Mouse (Mus musculus) layer of hippocampus, adult 9-10 months (tissue): ENCODE measurements at regions not wholly inside any gene's neighbourhood (a gene's known extent, or its start where the extent isn't known, plus 50 kb on each side); places are given as distances from the start of the nearest gene placed in this dataset.

ENCODE experiments used
- DNase-seq: peaks from one replicate; pipeline ENCODE4 v3.0.0; 2022; ENCODE audit warnings: low spot score

DNA sequence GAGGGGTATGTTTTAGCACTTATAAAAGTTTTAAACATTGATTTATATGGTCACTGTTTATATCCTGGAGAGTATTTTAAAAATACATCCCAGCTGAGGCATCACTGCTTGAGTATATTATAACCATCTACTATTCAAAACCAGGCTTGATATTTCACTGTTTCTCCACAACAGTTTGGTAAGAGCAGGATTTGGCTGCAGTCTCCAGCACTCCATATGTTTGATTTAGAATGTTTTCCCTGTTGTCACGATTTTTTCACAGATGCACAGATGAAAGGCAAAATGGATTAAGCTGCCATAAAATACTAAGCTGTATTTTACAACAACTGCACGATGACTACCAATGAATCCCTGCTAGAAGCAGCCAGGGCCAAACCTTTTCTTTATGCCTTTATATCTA, 166.6 kb downstream of the Cox7b2 start:
- DNase-seq = peak; percentile 59

DNA sequence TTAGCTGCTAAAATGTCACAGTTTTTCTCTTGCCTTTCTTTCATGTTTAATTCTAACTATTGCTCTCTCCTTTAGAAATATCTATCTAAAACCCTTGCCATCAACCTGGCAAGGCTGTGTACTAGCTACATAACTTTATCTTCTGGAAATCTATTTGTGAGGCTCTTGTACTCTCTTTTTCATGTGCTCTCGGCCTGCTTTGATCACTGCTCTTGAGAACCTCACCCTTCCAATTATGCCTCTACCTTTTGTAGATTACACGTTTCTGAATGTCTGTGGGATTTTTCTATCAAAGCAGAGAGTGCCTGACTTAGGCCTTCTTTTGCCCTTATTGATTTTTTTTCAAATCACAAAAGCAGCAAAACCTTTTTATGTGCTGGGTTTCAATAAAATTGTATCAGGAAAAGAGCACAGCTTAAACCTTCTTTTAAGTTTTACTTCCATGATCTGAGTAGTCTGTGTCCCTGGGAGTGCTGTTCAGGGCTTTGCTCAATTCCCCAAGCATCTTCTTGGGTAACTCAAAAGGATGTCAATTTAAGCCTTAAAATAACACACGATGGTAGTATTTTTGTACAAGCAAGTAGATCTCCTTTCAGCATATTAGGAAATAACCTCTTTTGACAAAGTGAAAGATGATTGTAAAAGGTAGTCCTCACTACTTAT, 181.7 kb downstream of the Cox7b2 start:
- DNase-seq = no peak

DNA sequence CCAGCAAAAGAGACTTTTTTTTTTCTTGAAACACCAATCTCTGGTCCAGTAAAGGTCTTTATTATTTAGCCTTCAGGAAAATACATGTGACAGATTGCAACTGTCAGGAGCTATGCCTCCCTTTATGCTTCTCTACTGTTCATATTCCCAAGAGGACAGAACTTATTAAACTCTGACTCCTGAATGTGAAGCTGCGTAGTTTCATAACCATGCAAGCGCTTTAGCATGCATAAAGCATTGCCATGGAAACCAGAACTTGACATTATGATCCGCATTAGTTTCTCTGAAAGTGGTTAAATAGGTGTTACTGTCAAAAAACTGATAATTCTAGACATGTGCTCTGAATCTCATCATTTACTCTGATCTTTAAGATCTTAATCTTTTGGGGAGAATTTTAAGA, 206.5 kb downstream of the Cox7b2 start:
- no peak for DNase-seq

DNA sequence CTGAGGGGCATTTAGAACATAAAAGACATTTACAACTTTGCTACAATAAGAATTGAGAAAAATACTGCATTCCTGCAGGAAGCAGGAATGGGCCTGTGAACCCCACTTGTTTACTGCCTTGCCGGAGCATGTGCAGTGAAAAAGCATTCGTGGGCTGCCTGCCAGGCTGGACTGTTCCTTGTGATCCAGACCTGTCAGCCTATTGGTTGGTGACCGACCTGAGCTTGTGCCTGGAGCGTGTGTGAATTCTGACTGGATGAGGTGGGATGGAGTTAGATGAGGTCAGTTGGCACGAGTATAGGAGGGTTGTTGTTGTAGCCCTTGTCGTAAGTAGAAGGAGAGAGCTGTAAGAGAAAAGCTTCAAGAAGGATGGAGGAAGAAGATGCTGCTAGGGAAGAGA, 213.8 kb upstream of the Gabra2 start:
- no peak for DNase-seq

DNA sequence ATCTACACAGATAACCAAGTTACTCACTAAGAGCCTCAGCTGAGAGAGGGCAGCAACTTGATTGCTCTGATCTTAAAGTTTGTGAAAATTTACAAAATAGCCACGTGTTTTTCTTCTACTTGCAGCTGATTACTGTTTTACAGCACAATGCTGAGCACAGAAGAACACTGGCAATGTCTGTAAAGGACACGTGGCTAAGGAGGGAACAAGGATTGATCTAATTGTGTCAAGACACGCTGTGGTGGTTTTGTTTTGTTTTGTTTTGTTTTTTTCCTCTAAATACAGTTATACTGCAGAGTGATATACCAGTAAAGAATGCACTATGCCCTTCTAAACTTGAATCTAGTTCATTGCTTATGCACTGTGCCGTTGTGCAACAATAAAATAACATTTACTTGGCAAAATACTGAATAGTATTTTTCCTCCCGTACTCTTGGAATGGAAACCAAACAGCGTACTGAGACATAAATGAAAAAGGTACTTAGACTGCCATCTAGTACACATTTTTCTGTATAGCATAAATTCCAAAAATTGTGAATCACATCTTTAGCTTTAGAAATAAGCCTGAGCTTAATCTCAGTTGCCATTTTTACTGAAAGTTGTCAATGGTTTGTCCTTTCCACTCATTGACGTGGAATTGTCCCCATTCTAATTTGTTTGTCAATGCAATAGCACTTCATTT, 166.7 kb upstream of the Gabra2 start:
- no peak for DNase-seq

DNA sequence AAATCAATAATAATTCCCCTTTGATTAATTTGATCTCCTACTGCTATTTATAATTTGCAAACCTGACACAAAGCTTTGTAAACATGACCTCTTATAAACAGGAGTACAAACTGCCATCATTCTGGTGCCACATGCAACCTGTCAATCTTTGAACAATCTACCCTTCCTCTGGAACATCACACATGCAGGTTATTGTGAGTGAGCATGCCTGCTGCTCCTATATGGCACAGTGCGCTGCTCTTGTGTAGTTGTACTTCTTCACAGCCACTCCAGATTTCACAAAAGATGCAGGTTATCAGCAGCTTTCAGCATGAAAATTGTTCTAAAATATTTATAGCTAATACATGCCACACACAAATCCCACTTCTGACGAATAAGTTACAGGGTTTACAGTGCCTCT, 153.6 kb upstream of the Gabra2 start:
- no peak for DNase-seq

DNA sequence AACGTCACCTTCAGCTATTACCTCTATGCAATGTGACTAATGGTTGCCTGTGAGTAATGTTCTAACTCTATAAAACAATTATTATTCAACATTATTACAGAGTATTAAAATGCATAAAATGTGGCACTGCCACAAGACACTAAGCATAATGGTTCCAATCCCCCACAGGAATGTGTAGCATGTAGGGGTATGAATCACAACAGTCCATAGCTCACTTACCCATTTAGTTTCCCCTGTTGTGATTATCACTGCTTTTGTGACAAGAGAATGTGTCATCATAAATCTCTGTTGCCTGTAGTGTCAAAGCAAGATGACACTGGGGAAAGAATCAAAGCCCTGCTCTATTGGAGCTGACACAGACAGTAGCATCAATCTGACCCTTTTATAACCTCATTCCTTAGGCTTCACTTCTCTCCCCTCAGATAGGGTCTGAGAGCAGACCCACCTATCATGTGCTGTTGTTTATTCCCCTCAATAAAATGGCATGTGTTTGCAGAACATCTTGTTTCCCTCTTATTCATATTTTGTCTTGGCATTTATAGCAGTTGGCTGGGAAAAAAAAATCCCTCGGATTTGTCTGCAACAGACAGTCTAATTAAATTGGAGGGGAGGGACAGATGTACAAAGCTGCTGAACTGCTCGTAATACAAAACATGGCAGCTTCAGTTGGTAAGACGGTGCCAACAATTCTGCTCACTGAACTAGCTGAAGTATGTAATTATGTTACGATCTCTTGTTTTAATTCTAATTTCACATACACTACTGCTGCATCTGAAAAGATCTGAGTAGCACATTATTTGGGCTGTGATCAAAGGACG, 152.9 kb upstream of the Gabra2 start:
- peak; percentile 43 for DNase-seq

DNA sequence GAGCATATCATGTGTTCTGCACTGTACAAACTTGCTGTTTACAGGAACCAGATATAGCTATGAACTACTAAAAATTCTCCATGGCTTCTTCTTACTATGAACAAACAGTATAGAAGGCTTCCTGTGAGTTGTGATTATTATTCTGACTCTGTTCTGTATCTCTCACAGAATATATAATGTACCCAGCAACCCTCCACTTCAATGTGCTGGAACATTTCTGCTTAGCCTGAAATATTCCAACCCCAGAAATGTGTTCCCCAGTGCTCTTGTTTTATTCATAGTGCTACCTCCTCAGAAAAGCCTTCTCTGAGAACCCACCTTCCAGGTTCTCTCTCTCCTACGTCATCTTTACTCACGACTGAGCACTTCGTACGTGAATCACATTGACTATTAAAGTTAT, 132.0 kb upstream of the Gabra2 start:
- DNase-seq = no peak

DNA sequence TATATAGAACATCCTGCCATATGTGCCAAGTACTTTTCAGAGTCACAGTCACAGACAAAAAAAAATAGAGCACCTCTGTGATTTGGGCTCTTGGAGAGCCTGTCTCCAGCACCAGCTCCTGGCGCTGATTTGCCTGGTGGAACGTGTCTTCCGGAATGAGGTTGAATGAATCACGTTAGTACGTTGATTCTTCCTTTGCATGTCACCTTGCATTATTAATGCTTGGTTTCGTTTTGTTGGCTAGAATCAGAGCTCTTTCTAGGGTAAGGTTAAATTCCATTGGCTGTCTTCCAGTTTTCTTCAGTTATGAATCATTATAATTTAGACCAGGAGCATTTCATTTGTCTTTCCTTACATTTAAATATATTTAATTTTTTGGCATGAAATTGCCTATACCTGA, 105.2 kb upstream of the Gabra2 start:
- no peak for DNase-seq

DNA sequence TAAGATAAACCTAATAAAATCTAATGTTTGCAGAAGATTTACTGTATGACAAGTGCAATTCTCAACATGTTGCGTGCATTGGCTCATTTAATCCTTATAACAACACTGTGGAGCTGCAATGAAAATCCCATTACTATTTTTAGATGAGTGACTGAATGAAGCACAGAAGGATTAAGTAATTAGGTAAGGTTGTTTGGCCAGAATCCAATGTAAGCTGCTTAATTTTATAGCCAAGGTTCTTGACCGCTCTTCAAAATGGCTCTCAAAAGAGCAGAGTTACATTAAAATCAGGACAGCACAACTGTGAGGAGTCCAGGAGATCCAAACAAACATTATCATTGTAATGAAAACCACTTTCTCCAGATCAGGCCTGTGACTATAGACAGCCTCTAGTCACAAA, 81.7 kb upstream of the Gabra2 start:
- DNase-seq = no peak

DNA sequence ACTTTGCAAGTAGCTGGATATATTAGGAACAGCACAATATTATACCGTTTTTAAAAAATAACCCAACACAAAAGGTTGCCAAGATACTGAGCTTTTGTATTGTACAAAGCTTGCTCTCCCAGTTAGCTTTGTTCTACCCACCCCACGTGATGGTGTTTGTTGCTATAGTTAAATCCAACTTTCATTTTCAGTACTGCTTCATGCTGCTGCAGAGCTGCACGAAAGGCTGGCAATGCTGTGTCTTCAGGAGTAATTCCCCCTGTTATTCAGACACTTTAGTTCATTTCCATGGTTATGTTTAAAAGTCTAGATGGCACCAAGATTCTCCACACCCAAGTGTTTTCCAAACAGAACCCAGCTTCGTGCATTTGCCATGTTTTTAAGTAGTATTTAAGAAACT, 74.7 kb upstream of the Gabra2 start:
- no peak for DNase-seq
